Mouse (Mus musculus): ENCODE results near the gene Atg9a.

DNA sequence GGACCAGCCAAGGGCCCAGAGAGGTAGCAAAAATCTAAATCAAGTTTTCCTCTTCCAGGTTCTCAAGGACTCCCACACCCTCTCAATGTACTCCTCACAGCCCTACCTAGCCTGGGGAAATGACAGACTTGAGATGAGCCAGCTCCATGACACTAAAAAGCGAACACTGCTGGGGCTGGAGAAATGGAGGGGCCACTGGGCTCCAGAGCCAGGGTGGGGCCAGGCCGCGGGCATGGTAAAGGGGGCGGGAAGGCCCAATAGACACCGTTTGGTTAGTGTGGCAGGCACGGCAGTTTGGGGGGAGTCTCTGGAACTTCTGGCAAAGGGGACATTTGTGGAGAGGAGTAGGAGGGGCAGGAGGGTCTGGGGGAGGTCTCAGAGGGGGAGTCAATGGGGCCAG lies 55.7 kb downstream of the Atg9a start:
- TF ChIP-seq CTCF (IDR thresholded peaks at IDR 0.05) (no peak), EP300 (IDR thresholded peaks at IDR 0.05) (no peak)
